Mouse (Mus musculus) subcutaneous adipose tissue, adult 2 months (tissue): ENCODE results near the gene Gm13124. TPM values are rescaled to one million over a fixed set of nuclear protein-coding genes. Genes with fewer than 3 reads are reported as not detected.

ENCODE experiments used
- polyA plus RNA-seq: library from polyadenylated mRNA; depleted of rRNA; stranded (reverse); fragments of >200 nt; gene quantifications from 2 replicates; pipeline ENCODE4 v1.2.3, GENCODE M21; 2012; ENCODE audit warnings: low replicate concordance; rRNA removed

Gene Gm13124
- not detected in 2 replicates for polyA plus RNA-seq

DNA sequence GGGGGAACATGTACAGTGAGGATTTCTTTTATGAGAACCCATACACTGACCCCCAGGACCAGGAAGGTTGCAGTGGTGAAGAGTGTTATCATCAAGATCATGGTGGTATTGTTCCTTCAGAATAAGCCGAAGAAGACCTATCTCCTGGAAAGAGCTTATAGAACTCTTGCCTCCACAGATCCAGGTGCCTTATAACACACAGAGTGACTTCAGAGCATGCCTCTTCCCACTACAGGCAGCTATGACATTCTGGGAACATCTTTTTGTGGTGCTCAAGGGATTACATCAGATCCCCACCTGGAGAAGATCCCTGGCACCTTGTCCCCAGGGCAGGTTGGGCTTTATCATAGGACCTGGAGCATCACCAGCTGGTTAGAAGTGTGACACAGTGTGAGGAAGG is at the start of gene Gm13124:
Gene Gm13124 (minus strand): TSS at position 101 of the 400 bp plus-strand sequence.

GRCm38 (mm10) chr4:144613407-144613806 is 48.5 kb upstream of the Gm13124 start, which contains the start of gene Aadacl4:
Aadacl4 (plus strand) TSS chr4:144613707.

GRCm38 (mm10) chr4:144519522-144519921 is 45.4 kb downstream of the Gm13124 start, which contains the start of gene 9430007A20Rik:
9430007A20Rik (plus strand) TSS chr4:144519822.

Other genes with a start within 250 kb of the Gm13124 start
- not detected in 2 replicates for gene Gm13128, start 234.9 kb downstream of the Gm13124 start, polyA plus RNA-seq
- gene Gm13119, start 207.2 kb downstream of the Gm13124 start, polyA plus RNA-seq: not detected in 2 replicates
- gene Pramef20, start 187.2 kb downstream of the Gm13124 start, polyA plus RNA-seq: not detected in 2 replicates
- gene Pramef12, start 156.7 kb downstream of the Gm13124 start, polyA plus RNA-seq: 0.09 and 0.23 TPM in 2 replicates
- gene 1700012P22Rik, start 126.4 kb downstream of the Gm13124 start, polyA plus RNA-seq: not detected in 2 replicates
- gene Gm9944, start 111.8 kb downstream of the Gm13124 start, polyA plus RNA-seq: not detected in 2 replicates
- not detected in 2 replicates for gene Aadacl3, start 101.4 kb downstream of the Gm13124 start, polyA plus RNA-seq
- not detected in 2 replicates for gene 9430007A20Rik, start 45.3 kb downstream of the Gm13124 start, polyA plus RNA-seq
- not detected in 2 replicates for gene Aadacl4, start 48.6 kb upstream of the Gm13124 start, polyA plus RNA-seq
- not detected in 2 replicates for gene Gm436, start 121.2 kb upstream of the Gm13124 start, polyA plus RNA-seq
- gene Gm13178, start 156.3 kb upstream of the Gm13124 start, polyA plus RNA-seq: not detected in 2 replicates
- gene Gm438, start 221.4 kb upstream of the Gm13124 start, polyA plus RNA-seq: not detected in 2 replicates